Mouse (Mus musculus) midbrain, postnatal 0 days (tissue): ENCODE results near the gene Echs1. TPM values are rescaled to one million over a fixed set of nuclear protein-coding genes. Genes with fewer than 3 reads are reported as not detected.

Experiments used
- ATAC-seq: fragments of 200-750 bp; cut with Nextera tagmentation; 2 replicates; pipeline ENCODE4 v1.8.0; 2017; ENCODE audit warnings: moderate number of reproducible peaks, mild to moderate bottlenecking, moderate TSS enrichment, moderate library complexity; ENCODE audit not compliant: low FRiP score
- DNase-seq: peaks from one replicate; pipeline ENCODE4 v3.0.0-alpha.2; 2015; ENCODE audit warnings: low spot score
- H3K27ac ChIP-seq: fragments of 300-500 bp; sonication (generic); 2 replicates; pipeline ENCODE4 v1.5.1; 2014; ENCODE audit warnings: low read depth, mild to moderate bottlenecking, low read length, mixed read lengths
- H3K27me3 ChIP-seq: fragments of 300-500 bp; sonication (generic); 2 replicates; pipeline ENCODE4 v1.6.1; 2014; ENCODE audit warnings: low read length, control low read depth, mixed read lengths; ENCODE audit not compliant: insufficient read depth
- H3K36me3 ChIP-seq: fragments of 300-500 bp; sonication (generic); 2 replicates; pipeline ENCODE4 v1.6.1; 2014; ENCODE audit warnings: low read length, control low read depth, mixed read lengths; ENCODE audit not compliant: insufficient read depth
- H3K4me1 ChIP-seq: fragments of 300-500 bp; sonication (generic); 2 replicates; pipeline ENCODE4 v1.6.1; 2014; ENCODE audit warnings: mild to moderate bottlenecking, control low read depth, antibody characterized with exemption, low read length, mixed read lengths; ENCODE audit not compliant: insufficient read depth
- H3K4me2 ChIP-seq: fragments of 300-500 bp; sonication (generic); 2 replicates; pipeline ENCODE4 v1.6.1; 2014; ENCODE audit warnings: low read depth, mild to moderate bottlenecking, low read length, mixed read lengths; ENCODE audit not compliant: poor library complexity, severe bottlenecking
- H3K4me3 ChIP-seq: fragments of 300-500 bp; sonication (generic); 2 replicates; pipeline ENCODE4 v1.5.1; 2014; ENCODE audit warnings: low read depth, mild to moderate bottlenecking, low read length, moderate library complexity
- H3K9ac ChIP-seq: fragments of 300-500 bp; sonication (generic); replicated peaks from 2 replicates; pipeline ENCODE4 v1.6.1; 2014; ENCODE audit warnings: mild to moderate bottlenecking, low read length, moderate library complexity, mixed read lengths; ENCODE audit not compliant: poor library complexity, severe bottlenecking
- H3K9me3 ChIP-seq: fragments of 300-500 bp; sonication (generic); 2 replicates; pipeline ENCODE4 v1.6.1; 2016; ENCODE audit warnings: low read length, control low read depth
- CTCF ChIP-seq: IDR thresholded peaks from 2 replicates; pipeline ENCODE4 v1.5.1; 2016; ENCODE audit warnings: antibody characterized with exemption, mild to moderate bottlenecking
- WGBS: fragments of 180-500 bp; shearing (Covaris S2); extraction: QIAGEN DNeasy Blood & Tissue Kit; methylation state at CpG from one replicate; pipeline ENCODE4 v1.1.7; 2014; 5-methylcytosine and 5-hydroxymethylcytosine counted together
- polyA plus RNA-seq: library from polyadenylated mRNA; unstranded; fragments of >200 nt; fragmentation: Nextera tagmentation; extraction: Ambion mirVana; gene quantifications from 2 replicates; pipeline ENCODE4 v1.2.1, GENCODE M21; 2015
- total RNA-seq: library from RNA; depleted of rRNA; stranded (reverse); fragments of >200 nt; gene quantifications from 2 replicates; pipeline ENCODE4 v1.2.3, GENCODE M21; 2014

Echs1 gene
- total and polyA plus RNA-seq, 2 experiments from 2014 or later: 75.5 to 108 TPM

GRCm38 (mm10) chr7:140101993-140102860 is 14.0 kb downstream of the Echs1 start, which contains the start of gene Fuom:
Gene Fuom, minus strand, starts transcription at chr7:140102441.
- peaks cover 15% of the 10 kb centered on the region for H3K36me3 ChIP-seq
- no peaks in the 10 kb centered on the region for H3K27me3 ChIP-seq
- H3K27ac ChIP-seq: peak within 1 kb of the TSS; percentile 48; the same call in 1 of the 2 replicates
- peak within 1 kb of the TSS; percentile 48 for H3K9ac ChIP-seq
- WGBS: 1% methylated on average over 30 of the region's 30 CpGs
- H3K4me3 ChIP-seq: peak within 1 kb of the TSS; percentile 35
- TF ChIP-seq CTCF: no peak
- peak within 1 kb of the TSS; percentile 64 for H3K4me2 ChIP-seq
- DNase-seq (peak; percentile 84), ATAC-seq (peak; percentile 80)
- H3K4me1 ChIP-seq: no peaks in the 10 kb centered on the region
- no peaks in the 10 kb centered on the region for H3K9me3 ChIP-seq

- Histone ChIP-seq H3K27ac (no peak overlapping the region), H3K27me3 (no peaks in the 10 kb centered on the region), H3K9ac (no peak overlapping the region), H3K36me3 (peaks cover 13% of the 10 kb centered on the region), H3K4me2 (peak overlapping the region; percentile 64), H3K9me3 (no peaks in the 10 kb centered on the region), H3K4me1 (no peaks in the 10 kb centered on the region), H3K4me3 (peak overlapping the region; percentile 35)
- ATAC-seq (no peak), DNase-seq (no peak)
- WGBS: 78% methylated on average over 10 of the region's 10 CpGs
- TF ChIP-seq CTCF: no peak
These were observed 14.8 kb downstream of the Echs1 start for GRCm38 (mm10) chr7:140101498-140101897.

- no peaks in the 10 kb centered on the region for H3K9me3 ChIP-seq
- ATAC-seq: no peak
- H3K4me2 ChIP-seq: no peak overlapping the region
- peaks cover 4% of the 10 kb centered on the region; the same call in 1 of the 2 replicates for H3K36me3 ChIP-seq
- H3K9ac ChIP-seq: no peak overlapping the region
- 100% methylated on average over 1 of the region's 1 CpGs for WGBS
- DNase-seq: no peak
- H3K27ac ChIP-seq: no peak overlapping the region
- H3K27me3 ChIP-seq: no peaks in the 10 kb centered on the region
- no peak for TF ChIP-seq CTCF
- no peak overlapping the region for H3K4me3 ChIP-seq
- no peaks in the 10 kb centered on the region for H3K4me1 ChIP-seq
These were observed 17.8 kb downstream of the Echs1 start for GRCm38 (mm10) chr7:140098466-140098865.

GRCm38 (mm10) chr7:140096055-140096454 is 20.2 kb downstream of the Echs1 start:
- no peaks in the 10 kb centered on the region for H3K27me3 ChIP-seq
- H3K4me3 ChIP-seq: no peak overlapping the region
- H3K4me1 ChIP-seq: no peaks in the 10 kb centered on the region
- no peak overlapping the region for H3K4me2 ChIP-seq
- H3K9me3 ChIP-seq: no peaks in the 10 kb centered on the region
- H3K9ac ChIP-seq: no peak overlapping the region
- DNase-seq (no peak), ATAC-seq (no peak)
- H3K36me3 ChIP-seq: peaks cover 4% of the 10 kb centered on the region; the same call in 1 of the 2 replicates
- no peak for TF ChIP-seq CTCF
- H3K27ac ChIP-seq: no peak overlapping the region

GRCm38 (mm10) chr7:140095556-140095955 is 20.7 kb downstream of the Echs1 start:
- Histone ChIP-seq H3K27me3 (no peaks in the 10 kb centered on the region), H3K4me2 (no peak overlapping the region), H3K36me3 (peaks cover 4% of the 10 kb centered on the region; the same call in 1 of the 2 replicates), H3K9ac (no peak overlapping the region), H3K4me3 (no peak overlapping the region), H3K9me3 (no peaks in the 10 kb centered on the region), H3K4me1 (no peaks in the 10 kb centered on the region), H3K27ac (no peak overlapping the region)
- 47% methylated on average over 1 of the region's 1 CpGs for WGBS
- ATAC-seq (no peak), DNase-seq (no peak)
- TF ChIP-seq CTCF: no peak

- Histone ChIP-seq H3K4me2 (no peak overlapping the region), H3K4me1 (no peaks in the 10 kb centered on the region), H3K36me3 (peaks cover 4% of the 10 kb centered on the region; the same call in 1 of the 2 replicates), H3K9ac (no peak overlapping the region), H3K4me3 (no peak overlapping the region), H3K9me3 (no peaks in the 10 kb centered on the region), H3K27me3 (no peaks in the 10 kb centered on the region), H3K27ac (no peak overlapping the region)
- no peak for DNase-seq
- no peak for TF ChIP-seq CTCF
- WGBS: 65% methylated on average over 5 of the region's 5 CpGs
- ATAC-seq: no peak
These were observed 21.3 kb downstream of the Echs1 start for GRCm38 (mm10) chr7:140094954-140095353.
